Mouse (Mus musculus): ENCODE measurements around the gene Tcp11l2.
A peak's percentile ranks its signal among the peaks of the same experiment; 100 is the strongest.

Tcp11l2 gene

DNA sequence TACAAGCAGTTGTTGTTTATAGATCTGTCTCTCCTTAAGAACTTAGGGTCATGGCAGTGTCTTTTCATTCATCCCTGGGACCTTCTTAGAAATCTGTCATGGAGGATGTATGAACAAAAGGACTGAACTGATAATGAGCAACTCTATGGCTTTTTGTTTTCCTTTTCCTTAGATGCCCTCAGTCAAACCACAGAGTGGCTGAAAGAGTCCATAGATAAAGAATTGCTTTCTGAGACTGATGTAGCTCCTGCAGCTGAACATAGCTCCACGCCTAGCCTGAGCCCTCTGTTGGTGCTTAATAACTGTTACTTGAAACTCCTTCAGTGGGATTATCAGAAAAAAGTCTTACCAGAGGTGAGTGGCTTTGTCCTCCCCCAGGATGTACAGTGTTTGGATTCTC is 27.9 kb downstream of the Tcp11l2 start:
- DNase-seq (ENCODE audit: low spot score in 2 of 2), result no peak

DNA sequence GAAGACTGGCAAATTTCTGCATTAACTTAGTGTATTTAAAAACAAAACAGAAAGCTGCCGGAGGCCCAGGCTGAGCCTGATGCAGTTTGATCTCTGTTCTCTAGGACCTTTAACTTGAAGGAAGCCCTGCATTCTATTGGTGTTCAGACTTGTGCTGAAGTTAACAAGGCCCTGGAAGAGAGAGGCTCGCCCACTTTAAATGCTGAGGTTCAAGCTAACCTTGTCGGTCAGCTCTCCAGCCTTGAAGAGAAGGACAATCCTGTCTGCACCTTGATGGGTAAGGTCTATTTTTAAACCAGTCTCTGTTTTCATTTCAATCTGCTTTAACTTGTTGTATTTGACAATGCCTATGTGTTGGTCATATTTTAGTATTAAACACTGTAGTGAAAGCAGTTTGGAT is 31.9 kb downstream of the Tcp11l2 start:
- no peak for DNase-seq (ENCODE audit: low spot score in 2 of 2)

DNA sequence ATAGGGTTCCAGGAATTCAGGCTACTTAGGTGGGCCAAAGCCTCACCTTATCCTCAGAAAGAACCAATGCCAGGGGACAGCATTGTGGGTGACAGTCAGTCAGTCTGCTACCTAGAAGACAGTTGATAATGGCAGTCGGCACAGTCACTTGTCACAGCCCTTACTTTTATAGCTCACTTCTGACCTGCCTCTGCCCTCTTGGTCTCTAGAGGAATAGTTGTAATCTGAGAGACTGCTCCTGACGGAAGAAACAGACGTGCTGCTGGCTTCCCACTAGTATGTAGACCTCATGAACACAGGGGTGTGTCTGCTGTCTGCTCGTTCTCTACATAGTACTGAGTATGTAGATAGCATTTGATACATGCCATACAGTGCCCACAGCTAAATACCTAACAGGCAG is 33.9 kb downstream of the Tcp11l2 start:
- no peak for DNase-seq (ENCODE audit: low spot score in 2 of 2)

DNA sequence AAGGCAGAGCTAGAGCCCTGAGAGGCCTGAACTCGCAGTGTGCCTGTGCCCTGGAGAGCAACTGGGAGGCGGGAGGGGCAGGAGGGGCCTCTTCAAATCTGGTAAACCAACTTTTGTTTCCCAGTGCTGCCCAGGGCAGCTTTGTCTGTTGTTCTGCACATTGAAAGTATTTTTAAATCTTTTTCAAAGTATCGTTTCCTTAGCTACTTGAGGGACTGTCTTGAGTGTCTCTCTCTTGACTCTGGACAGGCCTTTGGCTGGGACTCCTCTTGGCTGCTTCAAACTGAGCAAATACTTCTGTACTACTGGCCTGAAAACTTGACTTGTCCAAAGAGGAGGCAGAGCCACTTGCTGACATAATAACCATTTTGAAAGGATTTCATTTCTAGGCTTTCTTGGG is 34.4 kb downstream of the Tcp11l2 start:
- no peak for DNase-seq (ENCODE audit: low spot score in 2 of 2)

DNA sequence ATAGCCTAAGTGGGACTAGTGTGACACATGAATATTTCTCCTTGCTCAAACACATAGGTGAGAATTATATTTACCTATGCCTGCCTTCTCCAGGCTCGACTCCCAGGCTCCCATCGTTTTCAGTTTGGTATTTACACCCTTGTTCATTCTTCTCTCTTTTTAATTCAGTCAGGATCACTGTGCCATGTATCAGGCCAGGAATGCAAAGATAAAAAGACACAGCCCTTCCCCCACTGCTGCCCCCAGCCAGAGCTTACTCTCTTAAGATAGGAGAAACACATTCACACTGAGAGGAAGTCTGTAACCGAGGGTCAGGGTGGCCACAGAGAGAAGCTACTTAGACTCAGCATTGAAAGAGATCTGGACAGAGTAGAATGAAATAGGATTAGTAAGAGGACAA is 35.2 kb downstream of the Tcp11l2 start:
- no peak for DNase-seq (ENCODE audit: low spot score in 2 of 2)

DNA sequence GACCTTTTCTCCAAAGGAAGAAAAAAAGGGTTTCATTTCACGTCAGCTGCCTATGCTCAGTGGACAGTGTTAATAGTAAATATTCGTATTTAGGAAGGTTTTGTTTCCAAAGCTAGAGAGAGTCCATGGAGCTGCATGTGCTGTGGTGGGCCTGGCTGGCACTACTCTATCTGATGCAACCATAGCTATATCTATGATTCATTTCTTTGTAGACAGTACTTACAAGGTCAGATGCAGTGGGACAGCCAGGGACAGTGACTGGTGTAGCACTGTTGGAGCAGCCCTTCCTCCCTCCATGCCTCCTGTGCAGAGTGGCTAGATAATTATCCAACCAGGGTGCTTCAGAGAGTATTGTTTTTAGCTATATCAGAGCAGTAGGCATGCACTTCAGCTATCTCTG is 35.9 kb downstream of the Tcp11l2 start:
- DNase-seq (ENCODE audit: low spot score in 2 of 2), result no peak

DNA sequence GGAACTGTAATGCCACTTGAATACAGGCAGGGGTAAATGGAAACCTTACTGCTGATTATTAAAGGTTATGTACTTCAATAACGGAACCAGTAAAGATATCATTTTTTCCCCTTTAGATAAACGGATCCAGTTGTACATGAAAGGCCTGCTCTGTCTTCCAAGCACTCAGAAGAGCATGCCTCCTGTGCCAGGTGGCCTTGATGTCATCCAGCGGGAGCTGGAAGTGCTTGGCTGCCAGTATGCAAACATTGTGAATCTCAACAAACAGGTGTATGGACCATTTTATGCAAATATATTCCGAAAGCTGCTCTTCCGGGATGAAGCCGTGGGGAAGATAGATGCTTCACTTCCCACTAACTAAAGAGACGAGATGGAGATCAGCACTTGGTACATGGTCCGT is 36.9 kb downstream of the Tcp11l2 start:
- no peak for DNase-seq (ENCODE audit: low spot score in 2 of 2)

DNA sequence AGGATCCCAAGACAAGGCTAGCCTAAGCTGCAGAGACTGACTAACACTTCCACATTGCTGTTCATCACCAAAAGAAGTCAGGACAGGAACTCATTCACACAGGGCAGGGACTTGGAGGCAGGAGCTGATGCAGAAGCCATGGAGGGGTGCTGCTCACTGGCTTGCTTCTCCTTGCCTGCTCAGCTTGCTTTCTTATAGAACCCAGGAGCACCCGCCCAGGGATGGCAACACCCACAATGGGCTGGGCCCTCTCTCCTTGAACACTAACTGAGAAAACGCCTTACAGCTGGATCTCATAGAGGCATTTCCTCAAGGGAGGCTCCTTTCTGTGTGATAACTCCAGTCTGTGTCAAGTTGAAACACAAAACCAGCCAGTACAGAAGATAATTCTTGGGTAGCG is 38.6 kb downstream of the Tcp11l2 start:
- DNase-seq (ENCODE audit: low spot score in 2 of 2), result no peak

DNA sequence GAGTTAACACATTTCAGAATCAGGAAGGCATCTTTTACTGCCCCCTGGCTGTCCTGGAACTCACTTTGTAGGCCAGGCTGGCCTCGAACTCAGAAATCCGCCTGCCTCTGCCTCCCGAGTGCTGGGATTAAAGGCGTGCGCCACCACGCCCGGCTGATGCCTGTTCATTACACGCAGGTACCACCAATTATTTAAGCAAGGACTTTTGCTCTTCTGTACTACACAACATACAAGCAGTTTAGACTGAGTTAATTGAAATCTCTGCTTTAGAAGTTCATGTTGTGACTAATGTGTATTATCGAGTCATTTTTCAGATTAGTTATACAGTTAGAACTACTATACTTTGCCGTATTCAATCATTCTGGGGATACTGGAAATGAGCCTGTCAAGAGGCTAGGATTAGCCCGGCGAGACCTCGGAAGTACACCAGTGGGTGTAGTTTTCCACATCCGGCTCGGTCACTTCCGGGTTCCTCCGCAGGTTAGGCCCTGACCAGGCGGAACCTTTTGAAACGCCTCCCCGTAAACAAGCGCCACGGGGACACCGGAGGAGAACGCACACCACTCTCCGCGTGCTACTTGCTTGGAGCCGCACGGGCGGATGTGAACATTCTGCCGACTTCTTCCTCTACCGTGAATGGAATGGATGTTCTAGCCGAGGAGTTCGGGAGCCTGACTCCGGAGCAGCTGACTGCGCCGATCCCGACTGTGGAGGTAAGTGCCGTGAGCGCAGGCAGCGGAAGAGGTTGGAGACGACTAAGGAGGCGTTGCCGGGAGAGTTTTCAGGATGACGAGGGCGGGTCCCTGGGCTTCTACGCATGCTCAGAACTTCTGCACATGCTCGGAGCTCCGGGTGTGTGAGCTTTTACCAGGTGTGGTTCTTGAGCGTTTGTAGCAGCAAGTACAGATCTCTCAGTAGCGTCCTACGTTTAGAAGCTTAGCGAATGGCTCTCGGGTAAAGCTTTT is 45.7 kb downstream of the Tcp11l2 start, which contains the start of gene Polr3b:
Gene Polr3b (plus strand): TSS at position 467 of the 965 bp plus-strand sequence.
- peak; percentile 91 to 92 for DNase-seq (ENCODE audit: low spot score in 2 of 2)

DNA sequence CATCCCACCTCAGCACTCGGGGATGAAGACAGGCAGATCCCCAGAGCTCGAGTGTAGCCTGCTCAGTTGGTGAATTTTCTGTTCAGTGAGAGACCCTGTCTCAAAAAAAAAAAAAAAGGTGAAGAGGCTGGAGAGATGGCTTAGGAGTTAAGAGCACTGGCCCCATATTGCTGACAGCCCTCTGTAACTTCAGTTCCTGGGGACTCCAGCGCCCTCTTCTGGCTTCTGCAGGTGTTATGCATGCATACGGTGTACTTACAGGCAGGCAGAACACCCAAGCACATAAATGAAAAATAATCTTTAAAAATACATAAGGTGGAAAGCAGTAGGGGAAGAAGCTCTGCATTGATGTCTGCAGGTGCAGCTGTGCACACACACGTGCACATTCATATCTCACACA is 54.8 kb downstream of the Tcp11l2 start:
- no peak for DNase-seq (ENCODE audit: low spot score in 2 of 2)

DNA sequence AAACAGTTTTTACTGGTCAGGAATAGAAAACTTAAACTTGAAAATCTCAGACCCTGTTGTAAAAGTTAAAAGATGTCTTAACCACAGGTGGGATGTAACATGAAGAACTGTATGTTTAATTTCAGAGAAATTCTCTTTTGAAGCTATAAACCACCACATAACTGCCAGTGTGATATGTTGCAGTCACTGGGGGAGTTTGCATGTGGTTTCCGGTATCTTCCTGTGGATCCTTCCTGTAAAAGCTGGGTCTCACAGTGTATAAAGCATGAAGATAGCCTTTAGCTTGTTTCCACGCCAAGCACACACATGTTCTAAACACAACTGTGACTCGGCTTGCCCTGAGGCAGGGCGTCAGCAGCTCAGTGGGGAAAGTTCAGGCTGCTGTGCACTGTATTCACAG is 55.6 kb downstream of the Tcp11l2 start:
- DNase-seq (ENCODE audit: low spot score in 2 of 2), result no peak

DNA sequence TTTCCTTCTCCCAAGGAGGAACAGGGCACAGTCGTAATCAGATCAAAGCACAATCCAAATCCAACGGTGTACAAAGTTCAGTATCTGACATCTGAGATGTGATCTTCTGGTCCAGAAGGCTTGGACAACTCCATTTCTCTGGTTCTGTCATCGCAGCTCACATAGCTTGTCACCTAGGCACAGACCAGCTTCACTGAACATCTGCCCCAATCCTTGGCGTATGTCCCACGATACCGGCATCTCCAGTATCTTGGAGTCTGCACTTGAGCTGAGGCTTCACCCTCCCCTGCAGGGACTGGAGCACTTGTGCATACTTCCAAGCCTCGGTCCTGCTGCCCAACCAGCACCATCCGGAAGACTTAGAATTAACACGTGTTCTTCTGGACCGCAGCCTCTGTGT is 60.2 kb downstream of the Tcp11l2 start:
- no peak for DNase-seq (ENCODE audit: low spot score in 2 of 2)

DNA sequence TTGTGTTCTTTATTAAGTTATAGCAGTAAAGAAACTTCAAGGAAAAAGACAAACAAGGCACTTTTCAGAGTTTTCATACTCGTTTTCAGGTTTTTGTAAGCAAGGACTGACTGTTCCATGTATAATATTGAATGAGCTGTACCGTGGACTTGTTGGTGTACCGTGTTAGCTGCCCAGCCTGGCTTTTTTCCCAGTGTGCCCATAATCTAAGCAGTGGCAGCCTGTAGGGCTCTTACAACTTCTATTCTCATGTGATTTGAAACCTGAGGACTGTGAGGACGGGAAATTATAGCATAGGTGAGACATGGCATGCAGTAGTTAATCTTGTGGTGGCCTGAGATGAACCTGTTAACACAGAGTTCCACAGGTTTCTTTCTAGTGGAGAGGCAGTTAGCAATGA is 62.0 kb downstream of the Tcp11l2 start:
- no peak for DNase-seq (ENCODE audit: low spot score in 2 of 2)

DNA sequence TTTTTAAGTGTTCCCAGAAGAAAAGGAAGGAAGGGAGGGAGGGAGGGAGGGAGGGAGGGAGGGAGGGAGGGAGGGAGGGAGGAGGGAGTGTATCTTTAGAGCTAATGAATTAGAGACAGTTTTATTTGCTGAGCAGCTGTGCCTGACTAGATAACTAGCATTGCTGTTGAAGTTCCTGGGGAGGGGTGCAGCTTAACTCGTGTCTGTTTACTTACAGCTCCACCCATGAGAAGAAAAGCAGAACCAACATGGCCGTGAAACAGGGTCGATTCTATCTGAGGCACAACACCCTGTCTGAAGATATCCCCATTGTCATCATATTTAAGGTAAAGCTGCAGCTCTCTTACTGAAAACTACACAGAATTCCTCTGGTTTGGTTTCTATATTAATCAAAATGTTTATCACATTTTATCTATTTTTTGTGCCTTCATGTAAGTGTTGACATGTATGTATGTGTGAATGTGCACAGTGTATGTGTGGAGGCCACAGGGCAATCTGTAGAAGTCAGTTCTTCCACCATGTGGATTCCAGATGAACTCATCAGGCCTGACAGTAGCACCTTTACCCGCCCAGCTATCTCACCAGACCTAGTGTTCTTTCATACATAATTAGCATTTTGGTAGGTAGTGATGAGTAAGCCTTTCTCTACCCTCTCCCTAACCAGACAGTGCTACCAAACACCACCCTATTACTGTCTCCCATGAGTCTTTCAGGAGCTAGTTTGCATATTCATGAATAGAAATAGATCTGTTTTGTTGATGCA is 63.3 kb downstream of the Tcp11l2 start:
- no peak for DNase-seq (ENCODE audit: low spot score in 2 of 2)

DNA sequence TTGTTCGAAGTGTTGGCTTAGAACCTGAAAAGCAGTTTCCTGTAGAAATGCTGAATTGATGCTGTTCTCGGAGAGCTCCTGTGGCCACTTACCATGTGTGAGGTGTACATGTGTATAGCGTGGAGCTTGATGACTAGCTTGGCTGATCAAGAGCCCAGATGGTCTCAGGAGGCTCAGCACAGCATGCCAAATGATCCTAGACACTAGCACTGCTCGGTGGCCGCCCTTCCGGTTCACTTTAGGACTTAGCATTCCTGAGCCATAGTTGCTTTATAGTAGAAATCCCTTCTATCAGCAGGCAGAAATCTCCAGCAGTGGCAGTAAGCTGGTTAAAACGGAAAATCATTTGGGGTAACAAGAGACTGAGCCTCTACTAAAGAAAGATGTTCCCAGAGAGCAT is 64.4 kb downstream of the Tcp11l2 start:
- DNase-seq (ENCODE audit: low spot score in 2 of 2), result no peak

DNA sequence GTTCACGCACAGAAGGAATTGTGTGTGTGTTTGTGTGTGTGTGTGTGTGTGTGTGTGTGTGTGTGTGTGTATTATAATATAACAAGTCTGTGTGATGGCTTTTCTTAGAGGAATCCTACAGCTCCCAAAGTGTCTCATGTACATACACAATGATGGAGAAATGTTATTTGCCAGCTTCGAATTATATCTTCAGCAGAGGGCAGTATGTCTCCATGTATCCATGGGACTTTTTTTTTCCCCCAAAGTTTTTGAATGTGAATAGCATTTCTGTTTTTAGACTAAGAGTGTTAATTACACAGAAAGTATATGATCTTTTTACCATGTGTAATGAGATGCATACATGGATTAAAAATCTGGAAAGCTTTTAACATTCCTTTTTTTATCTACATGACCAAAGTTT is 65.2 kb downstream of the Tcp11l2 start:
- no peak for DNase-seq (ENCODE audit: low spot score in 2 of 2)

DNA sequence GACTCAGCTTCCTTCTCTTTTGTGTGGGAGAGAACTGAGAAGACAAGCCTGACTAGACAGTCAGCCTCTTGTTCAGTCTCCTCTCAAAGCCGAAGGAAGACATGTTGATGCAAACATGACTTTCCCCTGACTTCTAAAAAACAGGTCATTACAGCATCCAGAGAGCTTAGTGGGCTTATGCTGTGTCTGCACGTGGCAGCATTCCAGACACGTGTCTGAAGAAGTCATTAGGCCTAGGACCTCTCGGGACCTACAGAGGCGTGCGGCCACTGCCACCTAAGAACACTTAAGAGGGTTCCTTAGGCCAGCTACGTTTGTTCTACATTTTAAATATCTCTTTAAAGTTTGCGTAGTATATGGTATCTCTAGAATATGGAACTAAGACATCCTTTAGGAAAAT is 69.5 kb downstream of the Tcp11l2 start:
- no peak for DNase-seq (ENCODE audit: low spot score in 2 of 2)

DNA sequence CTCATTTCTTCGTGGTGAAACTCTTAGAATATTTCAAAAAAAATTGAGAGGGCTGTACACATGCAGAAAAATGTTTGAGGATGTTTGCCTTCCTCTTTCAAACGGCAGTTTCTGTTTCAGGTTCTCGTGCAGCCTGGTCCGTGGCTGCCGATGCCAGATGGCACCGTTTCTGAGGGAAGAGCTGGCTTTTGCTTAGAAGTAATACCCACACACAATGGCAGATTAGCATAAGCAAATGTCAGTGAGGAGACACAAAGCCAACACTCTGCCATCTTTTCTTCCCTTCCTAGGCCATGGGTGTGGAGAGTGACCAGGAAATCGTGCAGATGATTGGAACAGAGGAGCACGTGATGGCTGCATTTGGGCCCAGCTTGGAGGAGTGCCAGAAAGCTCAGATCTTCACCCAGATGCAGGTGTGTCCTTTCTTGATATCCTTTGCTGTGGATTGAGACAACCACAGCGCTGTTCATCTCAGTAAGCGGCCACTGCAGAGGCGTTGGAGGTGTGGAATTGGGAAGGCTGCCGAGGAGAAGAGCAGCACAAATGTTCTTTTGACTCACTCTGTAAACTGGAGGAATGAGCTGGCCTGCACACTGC is 70.2 kb downstream of the Tcp11l2 start:
- peak; percentile 36 to 40 for DNase-seq (ENCODE audit: low spot score in 2 of 2)

DNA sequence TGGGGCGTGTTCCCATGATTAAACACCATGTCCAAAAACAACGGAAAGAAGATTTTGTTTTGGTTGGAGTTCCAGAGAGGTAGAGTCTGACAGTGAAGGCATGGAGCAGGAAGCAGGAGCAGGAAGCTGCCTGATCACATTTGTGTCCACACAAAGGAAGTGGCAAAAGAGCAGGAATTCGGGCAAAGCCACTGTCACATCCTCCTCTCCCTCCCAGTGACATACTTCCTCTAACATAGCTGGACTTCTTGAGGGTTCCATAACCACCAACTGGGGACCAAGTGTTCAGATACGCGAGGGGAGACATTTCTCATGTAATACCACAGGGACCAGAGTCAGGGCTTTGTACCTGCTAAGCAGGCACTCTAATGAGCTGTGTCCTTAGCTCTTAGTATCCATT is 70.8 kb downstream of the Tcp11l2 start:
- DNase-seq (ENCODE audit: low spot score in 2 of 2), result no peak

DNA sequence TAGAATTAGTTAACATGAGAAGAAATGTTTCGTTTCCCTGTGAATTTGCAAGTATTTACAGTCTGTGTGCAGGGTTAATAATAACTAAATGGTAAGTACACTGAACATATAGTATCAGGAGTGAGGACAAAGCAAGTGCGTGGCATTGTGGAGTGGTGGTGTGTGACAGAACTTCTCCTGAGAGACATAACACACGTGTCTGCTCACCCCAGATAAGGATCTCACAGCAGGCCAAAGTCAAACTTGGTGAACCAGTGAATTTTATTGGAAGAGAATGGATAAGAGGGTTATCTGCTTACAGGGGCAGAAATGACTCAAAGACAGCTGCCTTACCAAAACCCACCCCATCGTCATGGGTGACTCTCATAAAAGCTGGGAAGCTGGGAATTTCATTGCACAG is 72.5 kb downstream of the Tcp11l2 start:
- no peak for DNase-seq (ENCODE audit: low spot score in 2 of 2)

DNA sequence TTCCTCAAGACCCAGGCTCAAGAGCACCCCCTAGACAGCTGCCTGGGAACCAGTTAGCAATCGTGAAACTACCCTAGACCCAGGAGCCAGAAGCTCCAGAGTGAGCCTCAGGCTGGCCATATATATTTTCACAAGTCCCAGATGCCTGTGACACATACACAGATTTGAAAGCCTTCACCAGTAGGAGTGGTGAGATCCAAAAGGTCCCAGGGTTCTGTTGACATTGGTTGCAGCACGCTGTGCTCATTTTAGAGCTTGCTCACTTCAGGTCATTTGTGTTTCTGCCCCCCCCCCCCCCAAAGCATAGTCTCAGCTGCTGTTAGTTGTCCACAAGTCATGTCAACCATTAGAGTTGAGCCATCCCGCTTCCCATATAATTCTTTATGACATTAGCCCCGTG is 77.6 kb downstream of the Tcp11l2 start:
- no peak for DNase-seq (ENCODE audit: low spot score in 2 of 2)

DNA sequence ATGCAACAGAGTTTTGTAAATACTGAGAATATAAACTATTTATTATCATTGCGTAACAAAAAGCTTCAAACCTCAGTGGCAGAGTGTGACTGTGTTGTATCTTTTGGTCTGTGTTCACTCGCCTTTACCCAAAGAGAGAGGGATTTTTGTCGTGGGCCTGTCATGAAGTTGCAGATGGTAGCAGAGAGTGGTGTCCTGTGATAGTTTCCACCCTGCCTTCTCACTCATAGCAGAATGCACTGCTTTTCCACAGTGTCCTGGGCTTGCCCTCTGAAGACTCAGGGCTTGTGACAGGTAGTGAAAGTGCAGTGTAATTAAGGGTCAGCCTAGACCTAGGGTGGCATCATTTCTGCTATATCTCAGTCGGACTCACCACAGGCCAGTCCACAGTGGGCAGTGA is 78.3 kb downstream of the Tcp11l2 start:
- no peak for DNase-seq (ENCODE audit: low spot score in 2 of 2)

DNA sequence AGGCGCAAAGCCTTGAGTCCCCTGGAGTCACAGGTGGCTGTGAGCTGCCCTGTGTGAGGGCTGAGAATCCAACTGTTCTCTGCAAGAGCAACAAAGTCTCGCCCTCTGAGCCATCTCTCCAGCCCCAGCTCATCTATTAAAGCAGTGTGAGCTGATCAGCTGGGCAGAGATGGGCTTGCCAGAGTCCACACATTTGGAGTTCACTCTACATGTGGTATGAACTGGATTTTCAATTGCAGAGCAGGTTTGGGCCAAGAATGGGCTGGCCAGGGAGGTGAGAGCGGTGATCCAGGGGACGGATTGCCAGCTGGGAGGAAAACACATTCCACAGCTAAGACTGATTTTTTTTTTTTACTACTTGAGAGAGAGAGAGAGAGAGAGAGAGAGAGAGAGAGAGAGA is 80.2 kb downstream of the Tcp11l2 start:
- no peak for DNase-seq (ENCODE audit: low spot score in 2 of 2)

Measured in frontal cortex, postnatal 14 days (tissue).